Mouse (Mus musculus) kidney, adult 8-10 months (tissue): ENCODE data around the gene Gpat3.

ENCODE experiments used
- DNase-seq, 2 experiments: peaks; one replicate each; pipeline ENCODE4 v3.0.0; 2022

Gene Gpat3

GRCm38 (mm10) chr5:100861140-100861539 lies 15.6 kb downstream of the Gpat3 start:
- DNase-seq: no peak

GRCm38 (mm10) chr5:100861811-100862210 lies 16.3 kb downstream of the Gpat3 start:
- DNase-seq: no peak

- DNase-seq: no peak
Observed at GRCm38 (mm10) chr5:100863091-100863490, 17.6 kb downstream of the Gpat3 start.

- DNase-seq: peak; percentile 22 to 51
Observed at GRCm38 (mm10) chr5:100864438-100864837, 18.9 kb downstream of the Gpat3 start.

GRCm38 (mm10) chr5:100866183-100866582 lies 20.7 kb downstream of the Gpat3 start:
- peak in 1 of 2 experiments; percentile 33 for DNase-seq

- no peak for DNase-seq
Observed at GRCm38 (mm10) chr5:100869197-100869895, 23.8 kb downstream of the Gpat3 start.

- DNase-seq: peak; percentile 10 to 38
Observed at GRCm38 (mm10) chr5:100871987-100872386, 26.5 kb downstream of the Gpat3 start.

- no peak for DNase-seq
Observed at GRCm38 (mm10) chr5:100874721-100875120, 29.2 kb downstream of the Gpat3 start.

- no peak for DNase-seq
Observed at GRCm38 (mm10) chr5:100875180-100875579, 29.7 kb downstream of the Gpat3 start.

- DNase-seq: no peak
Observed at GRCm38 (mm10) chr5:100877021-100877420, 31.5 kb downstream of the Gpat3 start.

GRCm38 (mm10) chr5:100885216-100885615 lies 39.7 kb downstream of the Gpat3 start:
- peak in 1 of 2 experiments; percentile 12 for DNase-seq

GRCm38 (mm10) chr5:100886331-100886988 lies 40.9 kb downstream of the Gpat3 start:
- DNase-seq: no peak

GRCm38 (mm10) chr5:100896199-100896598 lies 50.7 kb downstream of the Gpat3 start:
- DNase-seq: peak; percentile 62 to 75

GRCm38 (mm10) chr5:100899745-100900489 lies 54.4 kb downstream of the Gpat3 start:
- DNase-seq: no peak

GRCm38 (mm10) chr5:100901046-100901445 lies 55.5 kb downstream of the Gpat3 start:
- no peak for DNase-seq

- no peak for DNase-seq
Observed at GRCm38 (mm10) chr5:100908478-100908877, 63.0 kb downstream of the Gpat3 start.

GRCm38 (mm10) chr5:100908901-100909300 lies 63.4 kb downstream of the Gpat3 start:
- DNase-seq: peak; percentile 35 to 42

- DNase-seq: no peak
Observed at GRCm38 (mm10) chr5:100909691-100910090, 64.2 kb downstream of the Gpat3 start.

GRCm38 (mm10) chr5:100911502-100912097 lies 66.1 kb downstream of the Gpat3 start:
- DNase-seq: peak; percentile 91 to 92

- no peak for DNase-seq
Observed at GRCm38 (mm10) chr5:100912366-100912765, 66.9 kb downstream of the Gpat3 start.

GRCm38 (mm10) chr5:100913274-100913673 lies 67.8 kb downstream of the Gpat3 start:
- no peak for DNase-seq

- peak; percentile 42 to 56 for DNase-seq
Observed at GRCm38 (mm10) chr5:100914989-100915388, 69.5 kb downstream of the Gpat3 start.

- no peak for DNase-seq
Observed at GRCm38 (mm10) chr5:100915411-100915810, 69.9 kb downstream of the Gpat3 start.
